Mouse (Mus musculus): ENCODE data around the gene Ndufs2. TPM values are rescaled to one million over a fixed set of nuclear protein-coding genes. Genes with fewer than 3 reads are reported as not detected.

Ndufs2 gene
- total and polyA plus RNA-seq, 3 experiments, result 101 to 300 (median 219) TPM

DNA sequence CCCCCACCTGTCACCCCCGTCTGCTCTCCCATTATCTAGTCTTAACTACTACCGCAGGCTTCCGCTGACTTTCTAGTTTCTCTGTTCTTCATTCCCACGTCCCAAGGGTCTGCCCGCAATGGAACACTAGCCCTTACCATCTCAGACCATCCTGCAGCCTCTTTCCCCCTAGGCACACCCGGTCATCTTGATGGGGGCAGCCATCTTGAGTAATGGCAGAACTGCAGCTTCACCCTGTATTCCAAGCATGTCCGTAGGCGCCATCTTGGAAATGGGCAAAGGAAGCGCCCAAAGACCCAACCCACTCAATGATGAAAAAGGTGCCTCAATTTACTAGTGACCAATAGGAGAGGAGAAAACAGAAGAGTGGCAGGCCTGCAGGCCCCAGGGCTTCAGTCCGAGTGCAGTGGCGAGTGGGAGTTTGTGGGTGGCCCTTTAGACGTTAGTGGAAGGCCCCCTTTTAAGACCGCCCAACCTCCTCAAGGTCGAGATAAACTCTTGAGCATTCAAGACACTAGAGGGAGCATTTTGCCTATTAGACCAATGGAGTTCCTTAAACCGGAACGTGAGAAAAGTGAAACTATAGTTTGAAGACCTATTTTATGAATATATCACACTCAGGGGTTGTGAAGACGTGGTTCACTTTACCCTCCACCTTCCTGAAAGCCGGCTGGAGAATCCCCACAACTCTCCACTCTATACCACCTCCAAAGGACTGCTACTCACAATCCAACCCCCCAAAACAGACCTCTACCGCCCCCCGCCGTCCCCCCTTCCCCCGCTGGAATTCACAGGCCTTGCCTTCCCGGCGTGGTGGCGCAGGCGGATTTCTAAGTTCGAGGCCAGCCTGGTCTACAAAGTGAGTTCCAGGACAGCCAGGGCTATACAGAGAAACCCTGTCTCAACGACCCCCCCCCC lies 28.7 kb downstream of the Ndufs2 start, which contains the start of gene Tomm40l:
Tomm40l (minus strand) TSS at position 277 of the 918 bp plus-strand sequence.
- ATAC-seq (ENCODE audit: extremely low read depth, insufficient number of reproducible peaks, low FRiP score, poor library complexity, severe bottlenecking) (peak; percentile 98), DNase-seq (ENCODE audit: low spot score) (peak; percentile 97)
- Histone ChIP-seq H3K9me3 (replicated peaks) (no peaks in the 10 kb centered on the region), H3K4me3 (ENCODE audit: low read depth, low read length) (peak within 1 kb of the TSS; percentile 72), H3K36me3 (replicated peaks) (peaks cover 35% of the 10 kb centered on the region), H3K27me3 (ENCODE audit: insufficient read depth, low read length) (peaks cover 3% of the 10 kb centered on the region; the same call in 1 of the 2 replicates), H3K4me1 (ENCODE audit: insufficient read depth, low read depth, low read length) (peaks cover 18% of the 10 kb centered on the region)
- no peak for TF ChIP-seq POLR2AphosphoS5 (IDR thresholded peaks at IDR 0.05; ENCODE audit: insufficient replicate concordance, low read depth, low read length)
- no peak for TF ChIP-seq TAL1 (conservative IDR thresholded peaks at IDR 0.05; ENCODE audit: low read depth, low read length)
- no peak for TF ChIP-seq CTCF (IDR thresholded peaks at IDR 0.05; ENCODE audit: low read depth, low read length)
- TF ChIP-seq GATA1 (IDR thresholded peaks at IDR 0.05; ENCODE audit: borderline replicate concordance, low read length), result no peak
- TF ChIP-seq GATA2 (IDR thresholded peaks at IDR 0.05; ENCODE audit: borderline replicate concordance, low read depth, low read length), result no peak

DNA sequence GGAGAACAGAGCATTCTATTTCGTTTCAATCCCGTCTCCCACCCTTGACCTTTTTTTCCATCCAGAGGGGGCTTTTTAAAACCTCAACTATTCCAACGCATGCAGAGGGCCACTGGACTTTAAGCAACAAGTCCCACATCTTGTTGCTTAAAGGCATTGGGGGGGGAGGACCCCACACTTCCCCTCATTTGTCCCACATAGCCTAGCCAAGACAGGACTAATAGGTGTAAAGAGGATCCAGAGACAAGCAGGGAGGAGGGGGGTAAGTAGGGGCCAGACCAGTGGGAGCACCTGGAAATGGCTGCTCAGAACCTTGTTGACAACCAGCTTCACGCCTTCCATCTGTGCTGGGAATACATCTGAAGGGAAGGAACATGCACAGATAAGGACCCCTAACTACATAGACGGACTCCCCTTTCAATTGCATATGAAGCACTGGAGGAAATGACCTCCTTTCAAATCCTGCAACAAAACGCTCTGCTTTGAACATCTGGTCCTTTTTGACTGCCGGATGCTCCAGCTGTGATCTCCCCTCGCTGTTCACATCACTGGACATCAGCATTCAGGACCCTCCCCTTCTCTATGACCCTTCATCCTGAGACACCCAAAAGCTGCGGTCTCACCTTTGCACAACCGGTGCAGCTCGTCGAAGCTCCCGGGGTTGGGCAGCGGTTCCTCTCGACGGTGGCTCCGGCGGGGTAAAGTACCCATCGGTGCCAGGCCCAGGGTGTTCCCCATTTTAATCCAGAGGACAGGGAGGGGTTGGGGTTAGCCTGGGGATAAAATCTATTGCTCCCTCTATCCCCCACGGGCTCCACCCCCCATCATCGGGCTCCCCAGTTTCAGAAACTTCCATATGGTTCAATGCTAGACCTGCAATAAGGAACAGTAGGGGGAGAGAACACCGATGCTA lies 29.7 kb downstream of the Ndufs2 start:
- no peak for ATAC-seq (ENCODE audit: extremely low read depth, insufficient number of reproducible peaks, low FRiP score, poor library complexity, severe bottlenecking)
- no peak for DNase-seq (ENCODE audit: low spot score)
- H3K4me3 ChIP-seq (ENCODE audit: low read depth, low read length), result peak overlapping the region; percentile 72
- no peaks in the 10 kb centered on the region for H3K9me3 ChIP-seq (replicated peaks)
- H3K36me3 ChIP-seq (replicated peaks), result peaks cover 36% of the 10 kb centered on the region
- peaks cover 21% of the 10 kb centered on the region for H3K4me1 ChIP-seq (ENCODE audit: insufficient read depth, low read depth, low read length)
- no peak for TF ChIP-seq TAL1 (conservative IDR thresholded peaks at IDR 0.05; ENCODE audit: low read depth, low read length)
- H3K27me3 ChIP-seq (ENCODE audit: insufficient read depth, low read length), result peaks cover 3% of the 10 kb centered on the region; the same call in 1 of the 2 replicates

DNA sequence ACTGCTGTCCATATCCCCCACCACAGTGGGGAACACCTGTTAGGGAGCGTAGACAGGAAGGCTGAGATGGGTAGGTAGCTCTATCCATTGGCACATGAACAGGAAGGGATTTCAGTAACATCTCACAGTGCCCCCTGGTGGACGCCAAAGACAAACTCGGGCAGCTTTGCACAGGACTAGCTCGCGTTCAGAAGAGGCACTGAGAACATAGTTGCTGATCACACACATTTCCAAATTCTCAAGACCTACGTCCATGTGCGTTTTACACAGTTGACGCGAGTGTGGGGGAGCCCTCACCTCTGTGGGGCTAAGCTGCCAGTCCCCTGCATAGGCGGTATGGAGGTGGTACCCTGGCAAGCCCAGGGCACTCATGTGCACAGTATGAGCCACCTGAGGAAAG lies 30.3 kb downstream of the Ndufs2 start:
- peak overlapping the region; percentile 72; the same call in 1 of the 2 replicates for H3K4me3 ChIP-seq (ENCODE audit: low read depth, low read length)
- no peak for TF ChIP-seq TAL1 (conservative IDR thresholded peaks at IDR 0.05; ENCODE audit: low read depth, low read length)
- TF ChIP-seq CTCF (IDR thresholded peaks at IDR 0.05; ENCODE audit: low read depth, low read length), result peak; percentile 77
- no peak for TF ChIP-seq POLR2AphosphoS5 (IDR thresholded peaks at IDR 0.05; ENCODE audit: insufficient replicate concordance, low read depth, low read length)
- peaks cover 6% of the 10 kb centered on the region for H3K27me3 ChIP-seq (ENCODE audit: insufficient read depth, low read length)
- DNase-seq (ENCODE audit: low spot score), result peak; percentile 60
- peaks cover 22% of the 10 kb centered on the region for H3K4me1 ChIP-seq (ENCODE audit: insufficient read depth, low read depth, low read length)
- no peaks in the 10 kb centered on the region for H3K9me3 ChIP-seq (replicated peaks)
- no peak for ATAC-seq (ENCODE audit: extremely low read depth, insufficient number of reproducible peaks, low FRiP score, poor library complexity, severe bottlenecking)
- H3K36me3 ChIP-seq (replicated peaks), result peaks cover 36% of the 10 kb centered on the region

DNA sequence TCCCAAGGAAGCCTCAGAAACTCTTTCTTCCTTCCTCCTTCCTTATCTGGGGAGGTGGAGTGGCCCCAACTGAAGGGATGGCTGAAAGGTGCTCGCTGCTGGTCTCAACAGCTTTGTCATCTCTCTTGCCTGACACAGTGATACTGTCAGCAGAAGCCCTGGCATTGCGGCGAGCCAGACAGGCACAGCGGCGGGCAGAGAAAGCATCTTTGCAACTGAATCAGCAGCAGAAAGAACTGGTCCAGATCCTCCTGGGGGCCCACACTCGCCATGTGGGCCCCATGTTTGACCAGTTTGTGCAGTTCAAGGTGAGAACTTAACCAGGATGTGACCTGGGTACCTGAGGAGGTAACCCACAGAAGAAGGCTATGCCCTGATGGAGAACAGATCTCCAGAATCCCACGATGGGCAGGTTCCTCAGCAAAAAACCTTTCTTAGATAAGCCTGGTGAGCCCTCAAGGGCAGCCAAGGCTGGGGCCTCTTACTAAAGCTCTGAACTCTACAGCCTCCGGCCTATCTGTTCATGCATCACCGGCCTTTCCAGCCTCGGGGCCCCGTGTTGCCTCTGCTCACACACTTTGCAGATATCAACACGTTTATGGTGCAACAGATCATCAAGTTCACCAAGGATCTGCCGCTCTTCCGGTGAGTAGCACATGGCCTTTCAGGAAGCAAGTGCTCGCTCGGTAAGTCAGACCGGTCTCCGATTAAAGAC lies 34.8 kb downstream of the Ndufs2 start:
- Histone ChIP-seq H3K4me1 (ENCODE audit: insufficient read depth, low read depth, low read length) (peaks cover 14% of the 10 kb centered on the region), H3K36me3 (replicated peaks) (peaks cover 36% of the 10 kb centered on the region), H3K9me3 (replicated peaks) (no peaks in the 10 kb centered on the region), H3K27me3 (ENCODE audit: insufficient read depth, low read length) (peaks cover 28% of the 10 kb centered on the region), H3K4me3 (ENCODE audit: low read depth, low read length) (no peak overlapping the region)
- TF ChIP-seq GATA1 (IDR thresholded peaks at IDR 0.05; ENCODE audit: borderline replicate concordance, low read length) (no peak), POLR2AphosphoS5 (IDR thresholded peaks at IDR 0.05; ENCODE audit: insufficient replicate concordance, low read depth, low read length) (no peak), TAL1 (conservative IDR thresholded peaks at IDR 0.05; ENCODE audit: low read depth, low read length) (no peak), CTCF (IDR thresholded peaks at IDR 0.05; ENCODE audit: low read depth, low read length) (no peak), GATA2 (IDR thresholded peaks at IDR 0.05; ENCODE audit: borderline replicate concordance, low read depth, low read length) (no peak)
- DNase-seq (ENCODE audit: low spot score) (no peak), ATAC-seq (ENCODE audit: extremely low read depth, insufficient number of reproducible peaks, low FRiP score, poor library complexity, severe bottlenecking) (no peak)

DNA sequence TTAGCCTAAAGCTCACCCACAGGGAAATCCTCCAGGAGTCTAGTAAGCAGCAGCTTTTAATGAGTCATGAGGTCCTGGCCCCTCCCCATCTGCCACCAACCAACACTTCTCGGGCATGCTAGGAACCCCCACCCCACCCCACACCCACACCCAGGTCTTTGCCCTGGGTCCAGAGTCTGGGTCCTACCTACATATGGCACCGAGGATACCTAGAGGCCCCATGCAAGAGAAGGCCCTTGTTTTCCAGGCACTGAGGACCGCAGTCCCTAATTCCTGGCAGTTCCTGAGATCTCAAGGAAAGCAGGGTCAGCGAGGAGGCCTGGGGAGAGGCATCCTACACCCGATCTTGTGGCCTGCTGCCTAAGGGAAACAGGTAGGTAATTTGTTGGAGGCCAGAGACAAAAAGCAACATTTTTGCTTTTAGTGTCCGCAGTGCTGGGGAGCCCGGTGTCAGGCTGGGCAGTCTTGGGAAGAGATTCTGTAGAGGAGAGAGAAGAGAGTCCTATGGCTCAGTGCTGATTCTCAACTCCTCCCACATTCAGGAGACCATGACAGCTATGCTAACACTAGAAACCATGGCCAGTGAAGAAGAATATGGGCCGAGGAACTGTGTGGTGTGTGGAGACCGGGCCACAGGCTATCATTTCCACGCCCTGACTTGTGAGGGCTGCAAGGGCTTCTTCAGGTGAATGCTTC lies 37.2 kb downstream of the Ndufs2 start, which contains the start of gene Nr1i3:
Nr1i3 (plus strand) TSS at position 170 of the 696 bp plus-strand sequence.
- TF ChIP-seq GATA2 (IDR thresholded peaks at IDR 0.05; ENCODE audit: borderline replicate concordance, low read depth, low read length), result no peak
- no peak for TF ChIP-seq CTCF (IDR thresholded peaks at IDR 0.05; ENCODE audit: low read depth, low read length)
- no peak for TF ChIP-seq POLR2AphosphoS5 (IDR thresholded peaks at IDR 0.05; ENCODE audit: insufficient replicate concordance, low read depth, low read length)
- no peak for TF ChIP-seq GATA1 (IDR thresholded peaks at IDR 0.05; ENCODE audit: borderline replicate concordance, low read length)
- no peak for TF ChIP-seq TAL1 (conservative IDR thresholded peaks at IDR 0.05; ENCODE audit: low read depth, low read length)

More for the DNA sequence above, 37.2 kb downstream of the Ndufs2 start, which contains the start of gene Nr1i3:
- Histone ChIP-seq H3K4me3 (ENCODE audit: low read depth, low read length) (no peak within 1 kb of the TSS), H3K4me1 (ENCODE audit: insufficient read depth, low read depth, low read length) (peaks cover 4% of the 10 kb centered on the region; the same call in 1 of the 2 replicates), H3K36me3 (replicated peaks) (peaks cover 15% of the 10 kb centered on the region), H3K9me3 (replicated peaks) (no peaks in the 10 kb centered on the region), H3K27me3 (ENCODE audit: insufficient read depth, low read length) (peaks cover 33% of the 10 kb centered on the region)
- DNase-seq (ENCODE audit: low spot score) (no peak), ATAC-seq (ENCODE audit: extremely low read depth, insufficient number of reproducible peaks, low FRiP score, poor library complexity, severe bottlenecking) (no peak)

Measured in G1E (cell line).